Mouse (Mus musculus) heart, adult 2 months (tissue): Measurements from ENCODE around the gene Nr3c2.

Experiments used
- CTCF ChIP-seq: fragments of 200-600 bp; IDR thresholded peaks from 2 replicates; pipeline ENCODE4 v1.8.1; 2022; ENCODE audit warnings: antibody characterized with exemption, mild to moderate bottlenecking, moderate library complexity
- POLR2A ChIP-seq: fragments of 200-500 bp; IDR thresholded peaks from 2 replicates; pipeline ENCODE4 v1.6.1; 2011; ENCODE audit warnings: mild to moderate bottlenecking, low read depth, low read length, control low read depth; ENCODE audit not compliant: insufficient read depth

DNA sequence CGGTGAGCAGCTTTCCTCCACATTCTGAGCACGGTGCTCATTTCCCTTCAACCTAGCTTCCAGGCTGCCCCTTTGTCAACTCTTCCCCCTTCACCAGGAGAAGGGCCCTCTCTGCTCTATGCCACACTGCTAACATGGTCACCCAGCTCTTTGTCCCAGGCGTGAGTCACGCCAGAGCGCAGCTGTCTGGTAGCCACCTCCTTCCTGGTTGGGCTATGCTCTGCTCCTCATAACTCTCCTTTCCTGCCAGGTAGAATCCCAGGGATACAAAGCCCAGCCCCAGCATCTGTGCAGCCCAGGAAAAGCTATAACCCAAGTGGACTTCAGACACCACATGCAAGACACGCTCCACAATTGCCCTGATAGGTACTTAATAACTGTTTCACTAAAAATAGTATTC is 362.0 kb downstream of the Nr3c2 start:
- TF ChIP-seq CTCF (no peak), POLR2A (no peak)
